12 mouse cellular contexts compared by ENCODE assay signal in the genomic region with DNA sequence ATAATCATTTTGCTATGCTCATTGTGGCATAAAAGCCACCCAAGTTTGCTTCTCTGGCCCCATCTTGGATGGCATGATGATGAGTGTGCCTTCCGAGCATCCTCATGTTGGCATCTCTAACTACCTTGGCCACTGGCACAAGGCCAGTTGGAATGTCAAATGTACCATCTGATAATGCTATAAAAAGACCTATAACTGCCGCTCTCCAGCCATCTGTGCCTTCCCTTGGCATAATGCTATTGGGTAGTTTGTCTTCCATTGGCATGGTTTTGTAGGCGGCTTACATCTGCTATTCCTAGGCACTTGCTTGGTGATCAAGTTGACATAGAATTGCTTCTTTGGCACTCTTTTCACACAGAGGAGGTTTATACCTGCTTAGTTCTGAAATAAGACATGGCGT.
A peak's percentile ranks its signal among the peaks of the same experiment; 100 is the strongest.
DNase-seq lines count a peak whose midpoint lies in the region; ATAC-seq lines count a peak whose summit lies in the region.
"Had no signal": no experiment of that assay in that cellular context is flagged by ENCODE, and none has a peak within 500 bp of the region (broad histone marks: within the 10 kb centered on the region; RNA-seq: fewer than 3 reads in every experiment).

No protein-coding gene starts in this region.

- intact Hi-C loops in heart, postnatal 25 days (cut with DNase I): no loop called here

- no peak for ATAC-seq in erythroblast, adult 5-6 weeks (replicated peaks; ENCODE audit: low FRiP score, poor library complexity, severe bottlenecking)

- peak; percentile 30 to 37 for DNase-seq in frontal cortex, adult 2 months (ENCODE audit: extremely low spot score in 1 of 2, low spot score in 1 of 2)
- DNase-seq in frontal cortex, postnatal 25 days (ENCODE audit: low spot score in 2 of 2): no peak
- DNase-seq in cerebellum, adult 8-10 months: peak; percentile 61
- DNase-seq in layer of hippocampus, adult 8-10 months (ENCODE audit: low spot score in 2 of 2): peak; percentile 48 to 59
- peak; percentile 11 for DNase-seq in right cerebral cortex, postnatal 14 days
- DNase-seq in heart, postnatal 25 days (ENCODE audit: low spot score): no peak
- no peak for DNase-seq in retina, embryonic 14.5 days (ENCODE audit: low spot score)
- DNase-seq: B cell, adult 2 months; heart, postnatal 4 days; kidney, adult 8-10 months; lung, adult 18-20 months had no signal

Comparison
In these comparisons a context has a peak if more than half of its experiments do, and no peak if none do; other contexts are left out.
1. DNase-seq: peak in frontal cortex, adult 2 months (2 of 2), cerebellum, adult 8-10 months (single experiment), layer of hippocampus, adult 8-10 months (2 of 2) and right cerebral cortex, postnatal 14 days (single experiment); none in frontal cortex, postnatal 25 days (0 of 2), heart, postnatal 25 days (single experiment) and retina, embryonic 14.5 days (single experiment).